Mouse (Mus musculus) forebrain, embryonic 15.5 days (tissue): ENCODE measurements around the gene Gab1. TPM values are rescaled to one million over a fixed set of nuclear protein-coding genes. Genes with fewer than 3 reads are reported as not detected.

Source experiments
- ATAC-seq: fragments of 200-750 bp; cut with Nextera tagmentation; replicated peaks from 2 replicates; pipeline ENCODE4 v1.8.0; 2017; ENCODE audit warnings: mild to moderate bottlenecking, moderate TSS enrichment, moderate library complexity
- H3K27ac ChIP-seq: fragments of 300-500 bp; sonication (generic); replicated peaks from 2 replicates; pipeline ENCODE4 v1.5.1; 2015; ENCODE audit warnings: mild to moderate bottlenecking, inconsistent platforms
- H3K27me3 ChIP-seq: fragments of 300-500 bp; sonication (generic); 2 replicates; pipeline ENCODE4 v1.6.1; 2015; ENCODE audit warnings: inconsistent platforms
- H3K36me3 ChIP-seq: fragments of 300-500 bp; sonication (generic); 2 replicates; pipeline ENCODE4 v1.6.1; 2015; ENCODE audit warnings: mild to moderate bottlenecking, inconsistent platforms
- H3K4me1 ChIP-seq: fragments of 300-500 bp; sonication (generic); 2 replicates; pipeline ENCODE4 v1.6.1; 2015; ENCODE audit warnings: inconsistent platforms
- H3K4me2 ChIP-seq: fragments of 300-500 bp; sonication (generic); replicated peaks from 2 replicates; pipeline ENCODE4 v1.6.1; 2015; ENCODE audit warnings: mild to moderate bottlenecking, inconsistent platforms
- H3K4me3 ChIP-seq: fragments of 300-500 bp; sonication (generic); 2 replicates; pipeline ENCODE4 v1.5.1; 2015; ENCODE audit warnings: mild to moderate bottlenecking, inconsistent platforms
- H3K9ac ChIP-seq: fragments of 300-500 bp; sonication (generic); replicated peaks from 2 replicates; pipeline ENCODE4 v1.6.1; 2015; ENCODE audit warnings: mild to moderate bottlenecking, inconsistent platforms
- H3K9me3 ChIP-seq: fragments of 300-500 bp; sonication (generic); 2 replicates; pipeline ENCODE4 v1.6.1; 2016; ENCODE audit warnings: inconsistent platforms
- WGBS: fragments of 180-500 bp; shearing (Covaris S2); methylation state at CpG from one replicate; pipeline ENCODE4 v1.1.7; 2015; ENCODE audit warnings: mixed read lengths; 5-methylcytosine and 5-hydroxymethylcytosine counted together
- polyA plus RNA-seq: library from polyadenylated mRNA; unstranded; fragments of >200 nt; fragmentation: Nextera tagmentation; extraction: Ambion mirVana; gene quantifications from 2 replicates; pipeline ENCODE4 v1.2.1, GENCODE M21; 2015

Gene Gab1
- polyA plus RNA-seq, 1 experiment from 2014 or later, result 12.0 TPM

- Histone ChIP-seq H3K4me2 (no peak overlapping the region), H3K9me3 (no peaks in the 10 kb centered on the region), H3K27me3 (no peaks in the 10 kb centered on the region), H3K4me1 (peaks cover 5% of the 10 kb centered on the region; the same call in 1 of the 2 replicates), H3K27ac (no peak overlapping the region), H3K36me3 (no peaks in the 10 kb centered on the region), H3K4me3 (no peak overlapping the region), H3K9ac (no peak overlapping the region)
- no peak for ATAC-seq
Measured at GRCm38 (mm10) chr8:80899364-80899763, 19.0 kb upstream of the Gab1 start.

DNA sequence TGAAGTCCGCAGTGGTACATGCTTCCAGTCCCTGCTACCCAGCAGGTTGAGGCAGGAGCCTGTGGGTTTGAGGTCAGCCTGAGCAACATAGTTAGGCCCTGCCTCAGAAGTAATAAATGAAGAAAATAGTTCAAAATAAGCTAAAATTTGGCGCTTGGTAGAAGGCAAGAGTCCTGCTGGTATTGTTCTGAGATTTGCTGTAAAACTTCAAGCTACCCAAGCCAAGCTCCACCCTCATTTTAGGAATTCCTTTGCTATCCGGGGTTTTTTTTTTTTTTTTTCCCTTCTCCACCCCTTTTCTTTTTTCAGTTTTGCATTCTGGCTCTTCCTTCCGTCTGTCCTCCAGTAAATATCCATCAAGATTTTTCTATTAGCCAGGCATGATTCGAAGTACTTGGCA lies 15.7 kb upstream of the Gab1 start:
- Histone ChIP-seq H3K4me2 (no peak overlapping the region), H3K9me3 (no peaks in the 10 kb centered on the region), H3K4me1 (peaks cover 5% of the 10 kb centered on the region; the same call in 1 of the 2 replicates), H3K36me3 (no peaks in the 10 kb centered on the region), H3K4me3 (no peak overlapping the region), H3K27ac (no peak overlapping the region), H3K27me3 (no peaks in the 10 kb centered on the region), H3K9ac (no peak overlapping the region)
- 81% methylated on average over 5 of the region's 5 CpGs for WGBS
- ATAC-seq, result no peak

- Histone ChIP-seq H3K4me2 (0 out of 2 replicates have a peak overlapping the region, but pooled peaks have one; percentile 10), H3K36me3 (no peaks in the 10 kb centered on the region), H3K9ac (no peak overlapping the region), H3K9me3 (no peaks in the 10 kb centered on the region), H3K4me3 (no peak overlapping the region), H3K4me1 (peaks cover 5% of the 10 kb centered on the region; the same call in 1 of the 2 replicates), H3K27ac (no peak overlapping the region), H3K27me3 (no peaks in the 10 kb centered on the region)
- ATAC-seq, result no peak
- 36% methylated on average over 6 of the region's 6 CpGs for WGBS
Measured at GRCm38 (mm10) chr8:80895397-80895796, 15.1 kb upstream of the Gab1 start.

DNA sequence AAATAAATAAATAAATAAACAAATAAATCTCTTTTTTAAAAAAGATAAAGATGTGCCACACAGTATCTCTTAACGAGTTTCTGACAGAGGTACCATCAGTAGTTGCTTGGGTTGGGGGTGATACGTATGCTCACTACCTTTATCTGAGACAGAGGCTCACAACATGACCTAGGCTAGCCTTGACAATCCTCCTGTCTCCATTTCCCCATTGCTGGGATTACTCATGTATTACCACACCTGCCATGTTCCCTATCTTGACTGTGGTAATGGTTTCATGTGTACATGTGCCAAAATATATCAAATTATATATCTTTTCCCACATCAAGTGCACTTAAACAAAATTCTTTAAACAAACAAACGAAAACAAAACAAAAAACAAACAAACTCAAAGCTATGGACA lies 14.2 kb upstream of the Gab1 start:
- Histone ChIP-seq H3K4me3 (no peak overlapping the region), H3K36me3 (no peaks in the 10 kb centered on the region), H3K27ac (no peak overlapping the region), H3K27me3 (no peaks in the 10 kb centered on the region), H3K4me1 (peaks cover 5% of the 10 kb centered on the region; the same call in 1 of the 2 replicates), H3K9me3 (no peaks in the 10 kb centered on the region), H3K9ac (no peak overlapping the region), H3K4me2 (no peak overlapping the region)
- WGBS, result 87% methylated on average over 3 of the region's 3 CpGs
- ATAC-seq, result no peak

DNA sequence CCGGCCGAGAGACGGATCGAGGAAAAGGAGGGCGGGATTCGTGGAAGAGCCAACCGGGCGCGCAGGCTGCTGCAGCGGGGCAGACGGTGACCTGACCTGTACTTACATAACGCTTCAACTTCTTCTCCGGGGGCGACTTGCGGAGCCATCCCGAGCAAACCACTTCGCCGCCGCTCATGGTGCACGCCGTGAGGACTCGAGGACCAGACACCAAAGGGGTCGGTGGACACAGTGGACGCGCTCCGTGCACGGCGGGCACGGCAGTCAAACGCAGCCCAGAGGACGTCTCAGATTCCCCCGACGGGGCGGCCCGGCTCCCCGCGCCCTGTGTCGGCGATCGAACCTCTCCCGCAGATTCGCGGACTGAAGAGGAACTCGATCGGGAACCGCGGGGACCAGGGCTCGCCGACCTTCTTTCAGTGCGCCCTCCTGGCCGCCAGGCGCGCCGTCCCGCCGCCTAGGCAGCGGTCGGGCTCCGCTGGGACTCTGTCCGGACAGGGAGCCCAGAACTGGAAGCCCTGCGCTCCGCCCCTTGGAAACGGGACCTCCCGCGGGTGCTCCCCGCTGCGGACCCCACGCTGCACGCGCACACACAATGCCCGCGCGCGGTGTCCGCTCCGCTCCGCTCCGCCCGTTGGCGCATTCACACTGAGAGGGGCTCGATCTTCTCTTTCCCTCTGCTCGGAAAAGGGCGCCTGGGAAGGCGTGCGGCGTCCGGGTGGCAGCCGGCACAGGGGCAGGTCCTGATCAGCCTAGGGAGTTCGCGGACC lies 708 bp downstream of the Gab1 start:
- WGBS, result under 1% methylated on average over 84 of the region's 90 CpGs
- peak overlapping the region; percentile 93 for H3K27ac ChIP-seq
- H3K4me3 ChIP-seq, result peak overlapping the region; percentile 75
- no peak; the same call in 1 of the 2 replicates for ATAC-seq
- H3K36me3 ChIP-seq, result no peaks in the 10 kb centered on the region
- H3K4me2 ChIP-seq, result peak overlapping the region; percentile 66
- no peaks in the 10 kb centered on the region for H3K9me3 ChIP-seq
- peaks cover 36% of the 10 kb centered on the region for H3K4me1 ChIP-seq
- H3K27me3 ChIP-seq, result no peaks in the 10 kb centered on the region
- peak overlapping the region; percentile 68 for H3K9ac ChIP-seq

- Histone ChIP-seq H3K9me3 (no peaks in the 10 kb centered on the region), H3K9ac (peak overlapping the region; percentile 68), H3K4me3 (peak overlapping the region; percentile 75), H3K27me3 (no peaks in the 10 kb centered on the region), H3K4me2 (peak overlapping the region; percentile 66), H3K4me1 (peaks cover 36% of the 10 kb centered on the region), H3K36me3 (no peaks in the 10 kb centered on the region), H3K27ac (peak overlapping the region; percentile 93)
- ATAC-seq, result no peak
- WGBS, result under 1% methylated on average over 26 of the region's 26 CpGs
Measured at GRCm38 (mm10) chr8:80878801-80879425, 1.4 kb downstream of the Gab1 start.

- 29% methylated on average over 9 of the region's 9 CpGs for WGBS
- peaks cover 37% of the 10 kb centered on the region for H3K4me1 ChIP-seq
- H3K4me2 ChIP-seq, result peak overlapping the region; percentile 66
- no peaks in the 10 kb centered on the region for H3K36me3 ChIP-seq
- H3K9ac ChIP-seq, result peak overlapping the region; percentile 68; the same call in 1 of the 2 replicates
- H3K27me3 ChIP-seq, result no peaks in the 10 kb centered on the region
- no peak for ATAC-seq
- peak overlapping the region; percentile 75 for H3K4me3 ChIP-seq
- 0 out of 2 replicates have a peak overlapping the region, but pooled peaks have one; percentile 93 for H3K27ac ChIP-seq
- H3K9me3 ChIP-seq, result no peaks in the 10 kb centered on the region
Measured at GRCm38 (mm10) chr8:80878146-80878545, 2.2 kb downstream of the Gab1 start.

DNA sequence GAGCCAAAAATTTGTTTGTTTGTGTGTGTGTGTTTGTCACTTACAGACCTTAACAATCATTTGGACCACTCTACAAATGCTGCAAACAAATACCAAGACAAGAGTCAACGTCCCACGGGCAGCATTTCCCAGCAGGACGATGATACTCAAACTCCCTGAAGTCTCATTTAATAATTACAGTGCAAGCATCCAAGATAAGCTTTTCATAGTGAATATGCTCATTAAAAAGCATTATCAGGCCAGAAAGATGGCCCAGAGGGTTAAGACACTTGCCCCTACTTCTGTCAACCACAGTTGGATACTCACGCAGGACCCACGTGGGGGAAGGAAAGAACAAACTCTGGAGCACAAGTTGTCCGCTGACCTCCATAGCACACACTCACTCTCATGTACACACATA lies 4.8 kb downstream of the Gab1 start:
- Histone ChIP-seq H3K9ac (no peak overlapping the region), H3K36me3 (no peaks in the 10 kb centered on the region), H3K4me2 (no peak overlapping the region), H3K27me3 (no peaks in the 10 kb centered on the region), H3K4me1 (peaks cover 54% of the 10 kb centered on the region), H3K9me3 (no peaks in the 10 kb centered on the region), H3K4me3 (no peak overlapping the region), H3K27ac (no peak overlapping the region)
- ATAC-seq, result no peak
- WGBS, result 86% methylated on average over 6 of the region's 6 CpGs

DNA sequence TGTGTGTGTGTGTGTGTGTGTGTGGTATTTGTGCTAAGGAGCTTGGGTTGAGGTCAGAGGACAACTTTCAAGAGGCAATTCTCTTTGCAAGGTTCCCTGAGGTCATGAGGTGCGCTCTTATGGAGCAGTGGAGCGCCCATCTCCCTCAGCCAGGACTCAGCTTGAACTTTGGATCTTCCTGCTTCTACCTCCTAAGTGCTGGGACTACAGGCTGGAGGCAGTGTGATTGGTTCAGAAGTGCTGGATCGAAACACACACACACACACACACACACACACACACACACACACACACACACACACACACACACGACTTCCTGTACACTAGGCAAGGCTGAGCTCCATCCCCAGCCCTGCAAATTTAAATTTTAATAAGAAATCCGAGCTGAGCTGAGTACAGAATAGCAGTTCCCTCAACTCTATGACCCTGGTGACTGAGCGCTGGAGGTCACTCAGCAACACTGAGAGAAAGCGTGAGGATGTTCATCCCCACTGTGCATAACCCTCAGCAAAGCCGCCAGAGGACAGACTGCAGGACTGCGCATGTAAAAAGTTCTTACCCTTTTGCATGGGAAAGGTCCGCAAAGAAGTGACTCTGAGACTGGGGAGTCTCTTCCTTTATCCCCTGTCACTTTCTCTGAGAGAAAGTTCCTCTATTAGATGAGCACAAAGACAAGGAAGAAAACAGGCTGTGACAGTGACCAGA lies 6.4 kb downstream of the Gab1 start:
- Histone ChIP-seq H3K4me1 (peaks cover 64% of the 10 kb centered on the region), H3K4me3 (no peak overlapping the region), H3K36me3 (no peaks in the 10 kb centered on the region), H3K27me3 (no peaks in the 10 kb centered on the region), H3K4me2 (no peak overlapping the region), H3K9ac (no peak overlapping the region), H3K9me3 (no peaks in the 10 kb centered on the region), H3K27ac (no peak overlapping the region)
- WGBS, result 63% methylated on average over 10 of the region's 10 CpGs
- ATAC-seq, result no peak

GRCm38 (mm10) chr8:80872688-80873087 lies 7.6 kb downstream of the Gab1 start:
- Histone ChIP-seq H3K4me2 (no peak overlapping the region), H3K4me3 (no peak overlapping the region), H3K27me3 (no peaks in the 10 kb centered on the region), H3K4me1 (peaks cover 57% of the 10 kb centered on the region), H3K9ac (no peak overlapping the region), H3K9me3 (no peaks in the 10 kb centered on the region), H3K27ac (peak overlapping the region; percentile 34; the same call in 1 of the 2 replicates), H3K36me3 (no peaks in the 10 kb centered on the region)
- WGBS, result 23% methylated on average over 4 of the region's 4 CpGs
- ATAC-seq, result no peak

DNA sequence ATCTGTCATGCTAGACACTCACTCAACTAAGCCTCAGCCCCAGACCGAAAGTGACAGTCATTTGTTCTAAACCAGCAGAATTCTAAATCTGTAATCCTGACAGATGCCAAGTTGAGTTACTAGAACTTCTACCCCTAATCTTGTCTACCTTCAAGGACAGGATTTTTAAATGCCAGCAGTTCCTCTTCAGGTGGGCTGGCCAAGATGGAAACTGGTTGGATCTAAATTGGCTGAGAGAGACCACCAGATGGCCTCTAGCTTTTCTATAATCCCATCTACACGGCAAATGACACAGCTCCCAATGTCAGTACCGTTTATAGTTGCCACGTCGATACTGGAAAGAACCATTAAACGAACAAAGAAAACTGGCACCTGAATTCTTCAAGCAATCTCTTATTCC lies 8.9 kb downstream of the Gab1 start:
- Histone ChIP-seq H3K4me2 (no peak overlapping the region), H3K9me3 (no peaks in the 10 kb centered on the region), H3K27me3 (no peaks in the 10 kb centered on the region), H3K9ac (no peak overlapping the region), H3K27ac (no peak overlapping the region), H3K36me3 (no peaks in the 10 kb centered on the region), H3K4me1 (peaks cover 53% of the 10 kb centered on the region), H3K4me3 (no peak overlapping the region)
- WGBS, result 76% methylated on average over 6 of the region's 6 CpGs
- ATAC-seq, result no peak
